Mouse (Mus musculus): ENCODE results near the gene Rph3al. TPM values are rescaled to one million over a fixed set of nuclear protein-coding genes. Genes with fewer than 3 reads are reported as not detected.

Rph3al gene
- total and polyA plus RNA-seq, 2 experiments from 2014 or later = 3.0 to 4.0 TPM

DNA sequence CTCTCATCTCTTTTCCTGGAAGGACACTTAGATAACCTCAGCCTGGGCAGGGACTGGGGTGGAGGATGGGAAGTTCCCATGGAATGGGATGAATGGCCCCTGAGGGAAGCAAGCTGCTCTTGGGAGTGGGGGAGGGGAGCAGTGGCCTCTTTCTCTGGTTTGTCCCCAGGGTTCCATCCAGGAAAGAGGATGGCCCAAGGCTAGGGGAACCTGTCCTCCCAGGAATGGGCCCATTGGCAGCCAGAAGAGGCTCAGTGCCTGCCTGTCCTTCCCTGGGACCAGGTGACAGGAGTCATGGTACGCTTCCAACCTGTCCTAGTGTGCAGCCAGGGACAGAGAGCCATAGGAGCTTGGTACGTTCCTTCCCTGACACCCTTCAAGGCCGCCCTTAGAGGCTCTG, 96.7 kb downstream of the Rph3al start:
- ATAC-seq (ENCODE audit: low FRiP score) (no peak), DNase-seq (ENCODE audit: low spot score) (no peak)
- Histone ChIP-seq H3K9me3 (ENCODE audit: low read length) (no peaks in the 10 kb centered on the region), H3K27ac (ENCODE audit: low read depth, low read length) (no peak overlapping the region), H3K9ac (replicated peaks; ENCODE audit: low read length, poor library complexity, severe bottlenecking) (no peak overlapping the region), H3K4me2 (ENCODE audit: low read depth, low read length, poor library complexity, severe bottlenecking) (no peak overlapping the region), H3K4me1 (ENCODE audit: insufficient read depth, low read length) (peaks cover 3% of the 10 kb centered on the region; the same call in 1 of the 2 replicates), H3K4me3 (ENCODE audit: low read depth, low read length) (no peak overlapping the region), H3K27me3 (ENCODE audit: insufficient read depth, low read length) (no peaks in the 10 kb centered on the region), H3K36me3 (ENCODE audit: insufficient read depth, low read length) (no peaks in the 10 kb centered on the region)
- no peak for TF ChIP-seq CTCF (IDR thresholded peaks at IDR 0.05)
- WGBS = 79% methylated on average over 3 of the region's 3 CpGs

- no peak for DNase-seq (ENCODE audit: low spot score)
Measured at GRCm38 (mm10) chr11:75839536-75840430, 98.4 kb downstream of the Rph3al start.

DNA sequence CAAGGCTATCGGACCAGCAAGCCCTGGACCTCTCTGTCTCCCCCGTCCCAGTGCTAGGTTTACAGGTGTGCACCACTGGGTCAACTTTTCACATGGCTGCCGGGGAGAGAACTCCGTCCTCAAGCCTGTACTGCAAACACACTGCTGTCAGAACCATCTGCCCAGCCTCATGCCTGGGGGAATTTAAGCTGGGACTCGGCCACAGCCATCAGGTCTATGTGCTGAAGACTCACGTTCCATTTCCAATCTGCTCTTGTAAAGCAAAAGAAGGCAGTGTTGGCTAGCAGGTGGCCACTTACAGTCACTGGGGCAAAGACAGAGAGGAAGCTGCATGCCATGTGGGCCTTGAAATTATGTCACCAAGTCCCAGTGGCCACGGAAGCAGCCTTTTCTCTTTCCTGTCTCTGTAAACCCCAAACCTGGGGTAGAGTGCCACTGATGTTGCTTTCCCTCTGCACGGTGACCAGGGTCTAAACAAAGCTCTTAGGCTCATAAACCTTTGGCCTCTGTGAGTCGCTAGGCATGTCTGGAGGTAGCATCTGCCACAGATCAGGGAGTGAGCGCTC, 99.3 kb downstream of the Rph3al start:
- H3K9me3 ChIP-seq (ENCODE audit: low read length) = no peaks in the 10 kb centered on the region
- H3K4me3 ChIP-seq (ENCODE audit: low read depth, low read length) = no peak overlapping the region
- H3K27ac ChIP-seq (ENCODE audit: low read depth, low read length) = no peak overlapping the region; the same call in 1 of the 2 replicates
- H3K36me3 ChIP-seq (ENCODE audit: insufficient read depth, low read length) = no peaks in the 10 kb centered on the region
- no peaks in the 10 kb centered on the region for H3K27me3 ChIP-seq (ENCODE audit: insufficient read depth, low read length)
- no peak for TF ChIP-seq CTCF (IDR thresholded peaks at IDR 0.05)
- H3K4me1 ChIP-seq (ENCODE audit: insufficient read depth, low read length) = peaks cover 3% of the 10 kb centered on the region; the same call in 1 of the 2 replicates
- DNase-seq (ENCODE audit: low spot score) (no peak), ATAC-seq (ENCODE audit: low FRiP score) (no peak)
- WGBS = 75% methylated on average over 10 of the region's 10 CpGs
- H3K9ac ChIP-seq (replicated peaks; ENCODE audit: low read length, poor library complexity, severe bottlenecking) = no peak overlapping the region
- no peak overlapping the region for H3K4me2 ChIP-seq (ENCODE audit: low read depth, low read length, poor library complexity, severe bottlenecking)

More at GRCm38 (mm10) chr11:75839536-75840430, 98.4 kb downstream of the Rph3al start:
- no peaks in the 10 kb centered on the region for H3K27me3 ChIP-seq (ENCODE audit: insufficient read depth, low read length)
- H3K36me3 ChIP-seq (ENCODE audit: insufficient read depth, low read length) = no peaks in the 10 kb centered on the region
- peaks cover 3% of the 10 kb centered on the region; the same call in 1 of the 2 replicates for H3K4me1 ChIP-seq (ENCODE audit: insufficient read depth, low read length)
- TF ChIP-seq CTCF (IDR thresholded peaks at IDR 0.05) = no peak
- H3K27ac ChIP-seq (ENCODE audit: low read depth, low read length) = no peak overlapping the region; the same call in 1 of the 2 replicates
- 61% methylated on average over 12 of the region's 12 CpGs for WGBS
- no peaks in the 10 kb centered on the region for H3K9me3 ChIP-seq (ENCODE audit: low read length)
- no peak overlapping the region for H3K4me3 ChIP-seq (ENCODE audit: low read depth, low read length)
- ATAC-seq (ENCODE audit: low FRiP score) = no peak; the same call in 1 of the 2 replicates
- H3K9ac ChIP-seq (replicated peaks; ENCODE audit: low read length, poor library complexity, severe bottlenecking) = no peak overlapping the region
- no peak overlapping the region for H3K4me2 ChIP-seq (ENCODE audit: low read depth, low read length, poor library complexity, severe bottlenecking)

- whole genome bisulfite sequencing = 59% methylated on average over 8 of the region's 11 CpGs
- Histone ChIP-seq H3K36me3 (ENCODE audit: insufficient read depth, low read length) (no peaks in the 10 kb centered on the region), H3K9ac (replicated peaks; ENCODE audit: low read length, poor library complexity, severe bottlenecking) (no peak overlapping the region), H3K9me3 (ENCODE audit: low read length) (no peaks in the 10 kb centered on the region), H3K4me3 (ENCODE audit: low read depth, low read length) (no peak overlapping the region), H3K27me3 (ENCODE audit: insufficient read depth, low read length) (no peaks in the 10 kb centered on the region), H3K4me1 (ENCODE audit: insufficient read depth, low read length) (peaks cover 3% of the 10 kb centered on the region; the same call in 1 of the 2 replicates), H3K27ac (ENCODE audit: low read depth, low read length) (no peak overlapping the region), H3K4me2 (ENCODE audit: low read depth, low read length, poor library complexity, severe bottlenecking) (no peak overlapping the region)
- DNase-seq (ENCODE audit: low spot score) (no peak), ATAC-seq (ENCODE audit: low FRiP score) (no peak)
- no peak for TF ChIP-seq CTCF (IDR thresholded peaks at IDR 0.05)
Measured at GRCm38 (mm10) chr11:75836240-75836610, 102.0 kb downstream of the Rph3al start.

GRCm38 (mm10) chr11:75835587-75836239, 102.5 kb downstream of the Rph3al start:
- H3K4me1 ChIP-seq (ENCODE audit: insufficient read depth, low read length) = peaks cover 3% of the 10 kb centered on the region; the same call in 1 of the 2 replicates
- no peak overlapping the region for H3K27ac ChIP-seq (ENCODE audit: low read depth, low read length)
- H3K4me2 ChIP-seq (ENCODE audit: low read depth, low read length, poor library complexity, severe bottlenecking) = no peak overlapping the region
- DNase-seq (ENCODE audit: low spot score) (no peak), ATAC-seq (ENCODE audit: low FRiP score) (no peak)
- no peak overlapping the region for H3K9ac ChIP-seq (replicated peaks; ENCODE audit: low read length, poor library complexity, severe bottlenecking)
- no peaks in the 10 kb centered on the region for H3K27me3 ChIP-seq (ENCODE audit: insufficient read depth, low read length)
- 77% methylated on average over 11 of the region's 11 CpGs for WGBS
- TF ChIP-seq CTCF (IDR thresholded peaks at IDR 0.05) = no peak
- no peaks in the 10 kb centered on the region for H3K9me3 ChIP-seq (ENCODE audit: low read length)
- no peaks in the 10 kb centered on the region for H3K36me3 ChIP-seq (ENCODE audit: insufficient read depth, low read length)
- no peak overlapping the region for H3K4me3 ChIP-seq (ENCODE audit: low read depth, low read length)

Data from midbrain, postnatal 0 days (tissue).